Mouse (Mus musculus) T-helper 1 cell (primary cell): ENCODE measurements around the gene Gtf2a1.
"Not testable (repeated sequence)": the region's sequence is repeated elsewhere in the genome, so short reads cannot be mapped to it uniquely, and the experiment has no call there.

ENCODE experiments used
- in situ Hi-C: fragments of 300-600 bp; cut with MboI, MseI; formaldehyde crosslinking; loops from one replicate; pipeline ENCODE4 v1.15.1; 2025; ENCODE audit warnings: high pct_unique_total_duplicates

The Gtf2a1 gene

GRCm38 (mm10) chr12:91581204-91582070 lies 8.8 kb downstream of the Gtf2a1 start:
- in situ Hi-C loops, result no loop called here

- in situ Hi-C loops, result loop anchor here (10.0 kb wide), 1 partner anchor 185 kb away; no protein-coding TSS in a partner anchor
These were observed 10.6 kb downstream of the Gtf2a1 start for GRCm38 (mm10) chr12:91579665-91580064.

GRCm38 (mm10) chr12:91571708-91572107 lies 18.6 kb downstream of the Gtf2a1 start:
- in situ Hi-C loops, result loop anchor here (10.0 kb wide), 1 partner anchor 177 kb away; no protein-coding TSS in a partner anchor

GRCm38 (mm10) chr12:91569255-91569654 lies 21.0 kb downstream of the Gtf2a1 start:
- in situ Hi-C loops, result no loop called here

- in situ Hi-C loops, result no loop called here
These were observed 23.1 kb downstream of the Gtf2a1 start for GRCm38 (mm10) chr12:91567145-91567544.

GRCm38 (mm10) chr12:91558152-91558551 lies 32.1 kb downstream of the Gtf2a1 start:
- in situ Hi-C loops, result not testable (repeated sequence)

GRCm38 (mm10) chr12:91557358-91558005 lies 32.8 kb downstream of the Gtf2a1 start:
- in situ Hi-C loops, result not testable (repeated sequence)

GRCm38 (mm10) chr12:91551773-91552526 lies 38.3 kb downstream of the Gtf2a1 start:
- in situ Hi-C loops, result no loop called here

- in situ Hi-C loops, result no loop called here
These were observed 40.8 kb downstream of the Gtf2a1 start for GRCm38 (mm10) chr12:91549471-91549870.

GRCm38 (mm10) chr12:91540202-91540601 lies 50.1 kb downstream of the Gtf2a1 start:
- in situ Hi-C loops, result no loop called here

- in situ Hi-C loops, result no loop called here
These were observed 55.8 kb downstream of the Gtf2a1 start for GRCm38 (mm10) chr12:91534514-91534913.

- in situ Hi-C loops, result no loop called here
These were observed 66.7 kb downstream of the Gtf2a1 start for GRCm38 (mm10) chr12:91523626-91524025.

GRCm38 (mm10) chr12:91517808-91518207 lies 72.5 kb downstream of the Gtf2a1 start:
- in situ Hi-C loops, result no loop called here

GRCm38 (mm10) chr12:91513980-91514379 lies 76.3 kb downstream of the Gtf2a1 start:
- in situ Hi-C loops, result no loop called here

- in situ Hi-C loops, result no loop called here
These were observed 78.5 kb downstream of the Gtf2a1 start for GRCm38 (mm10) chr12:91511766-91512165.
